Mouse (Mus musculus): Measurements from ENCODE around the gene Creb3l2. TPM values are rescaled to one million over a fixed set of nuclear protein-coding genes. Genes with fewer than 3 reads are reported as not detected.

The Creb3l2 gene
- 5.4 TPM for polyA plus RNA-seq (2017; shearing (Covaris generic))

DNA sequence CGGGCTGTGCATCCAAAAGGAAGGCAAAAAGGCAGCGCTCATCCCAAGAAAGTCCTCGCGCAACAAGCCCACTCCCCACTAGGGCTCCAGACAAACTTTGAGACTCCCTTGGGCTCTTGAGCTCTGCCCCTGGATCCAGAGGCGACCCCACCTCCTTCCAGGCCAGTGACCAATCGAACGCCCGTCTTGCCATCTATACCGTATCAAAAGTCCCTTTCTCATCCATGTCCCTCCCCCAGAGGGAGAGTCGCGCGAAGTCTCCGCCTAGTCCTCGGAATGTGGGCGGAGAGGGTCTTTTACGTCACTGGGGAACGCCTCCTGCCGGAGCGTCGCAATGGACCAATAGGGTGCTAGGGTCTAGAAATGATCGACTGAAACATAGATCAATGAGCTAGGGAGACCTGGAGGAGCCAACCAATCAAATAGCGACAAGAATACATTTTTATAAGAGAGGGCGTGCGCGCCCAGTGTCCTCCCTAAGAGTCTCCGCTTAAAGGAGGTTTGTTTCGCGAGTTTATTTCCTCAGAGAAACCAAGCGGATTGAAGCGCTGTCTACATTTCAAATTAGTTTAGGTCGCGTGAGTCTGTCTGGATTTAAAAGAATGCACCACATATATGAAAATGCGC, at the start of gene Creb3l2:
Gene Creb3l2, minus strand, starts transcription at position 106 of the 627 bp plus-strand sequence.

DNA sequence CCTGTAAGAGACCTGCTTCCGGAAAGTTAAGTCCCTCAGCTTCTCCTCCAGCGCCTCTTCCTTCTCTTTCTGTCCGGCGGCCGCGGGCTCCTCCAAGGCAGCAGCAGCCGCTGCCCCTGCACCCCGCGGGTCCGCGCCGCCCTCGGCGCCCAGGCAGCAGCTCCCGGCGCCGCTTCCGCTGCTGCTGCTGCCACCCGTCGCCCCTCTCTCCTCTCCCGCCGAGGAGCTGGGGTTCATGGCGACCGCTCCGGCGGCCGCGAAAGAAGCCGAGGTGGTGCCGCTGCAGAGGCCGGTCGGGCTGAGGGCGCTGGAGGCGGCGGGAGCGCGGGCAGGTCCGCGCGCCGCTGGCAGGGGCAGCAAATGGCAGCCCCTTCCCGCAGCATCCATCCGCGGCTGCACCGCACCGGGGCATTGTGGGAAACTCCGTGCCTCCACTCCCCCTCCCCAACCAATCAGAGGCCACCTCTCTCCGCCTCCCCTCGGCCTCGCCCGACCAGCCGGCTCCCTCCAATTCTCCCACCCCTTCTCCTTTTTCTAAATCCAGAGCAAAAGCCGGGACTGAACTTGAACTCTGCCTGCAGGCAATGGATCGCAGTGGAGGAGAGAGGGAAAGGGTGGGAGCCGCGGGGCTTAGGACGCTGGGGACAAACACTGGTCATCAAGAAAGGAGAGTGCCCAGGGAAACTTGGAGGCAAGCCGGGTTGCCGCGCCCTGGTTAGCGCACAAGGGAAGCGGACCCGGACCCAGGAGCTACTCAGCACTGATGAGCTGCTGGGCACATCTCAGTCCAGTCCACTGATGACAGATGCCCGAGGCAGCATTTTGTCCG, 142.2 kb downstream of the Creb3l2 start, which contains the start of gene Dgki:
Gene Dgki, minus strand, starts transcription at position 623 of the 829 bp plus-strand sequence.

Other genes starting within 250 kb of the Creb3l2 start
- gene Dgki, start 142.0 kb downstream of the Creb3l2 start, polyA plus RNA-seq (2017; shearing (Covaris generic)) = 0.24 TPM
- not detected for gene Akr1d1, start 88.0 kb upstream of the Creb3l2 start, polyA plus RNA-seq (2017; shearing (Covaris generic))